In the genomic region with DNA sequence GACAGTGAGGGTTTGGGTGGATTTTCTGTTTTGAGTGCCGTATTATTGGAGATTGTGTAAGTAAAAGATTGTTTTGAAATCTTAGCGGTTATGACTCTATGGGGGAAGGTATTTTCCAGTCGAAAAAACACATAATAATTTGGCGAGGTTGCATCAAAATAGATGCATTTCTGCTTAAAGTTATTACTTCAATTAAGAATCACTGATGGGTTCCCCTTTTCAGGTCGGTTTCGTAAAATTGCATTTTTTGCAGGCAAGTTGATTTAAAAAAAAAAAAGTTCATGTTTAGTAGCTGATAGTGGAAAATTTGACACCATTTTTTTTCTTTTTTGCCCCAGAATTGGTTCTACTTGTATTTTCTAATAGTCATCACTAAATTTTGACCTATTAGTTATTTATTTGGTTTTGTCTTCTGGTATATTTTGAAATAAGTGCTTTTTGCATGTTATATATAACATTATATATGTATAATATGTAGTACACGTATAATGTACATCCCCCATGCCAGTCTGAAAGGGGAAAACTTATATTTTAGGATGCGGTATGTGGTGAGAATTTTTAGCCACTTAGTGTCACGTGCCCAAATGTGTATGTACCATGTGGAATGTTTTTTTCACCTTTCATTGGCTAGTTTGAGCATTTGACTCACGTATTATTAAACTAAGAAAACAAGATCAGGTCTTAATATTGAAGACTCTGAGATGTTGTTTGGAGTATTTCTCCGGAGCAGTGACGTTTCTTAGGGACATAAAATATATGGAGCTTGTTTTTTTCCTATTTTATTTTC, we compare ENCODE assay signal across 8 mouse cellular contexts. TPM values are rescaled to one million over a fixed set of nuclear protein-coding genes. Genes with fewer than 3 reads are reported as not detected.
DNase-seq lines count a peak whose midpoint lies in the region; ATAC-seq and TF ChIP-seq lines count a peak whose summit lies in the region.

No protein-coding gene starts in this region.

- DNase-seq in lung, embryonic 14.5 days, result peak; percentile 30
- no peak for DNase-seq in lung, postnatal 14 days
- DNase-seq in urinary bladder, adult 2 months (ENCODE audit: low spot score), result no peak
- DNase-seq in left cerebral cortex, postnatal 36 days (ENCODE audit: low spot score in 2 of 2), result no peak

- peak overlapping the region; percentile 96 for H3K4me3 ChIP-seq in lung, embryonic 14.5 days (ENCODE audit: low read depth, low read length)
- peak overlapping the region; percentile 92 for H3K4me3 ChIP-seq in embryonic facial prominence, embryonic 12.5 days
- H3K4me3 ChIP-seq in intestine, embryonic 15.5 days (replicated peaks), result peak overlapping the region; percentile 87
- H3K4me3 ChIP-seq in neural tube, embryonic 14.5 days (ENCODE audit: low read depth, low read length), result peak overlapping the region; percentile 90

- H3K27me3 ChIP-seq in lung, embryonic 14.5 days (ENCODE audit: insufficient read depth, low read length), result no peaks in the 10 kb centered on the region
- no peaks in the 10 kb centered on the region for H3K27me3 ChIP-seq in embryonic facial prominence, embryonic 12.5 days
- H3K27me3 ChIP-seq in intestine, embryonic 15.5 days (replicated peaks), result no peaks in the 10 kb centered on the region
- no peaks in the 10 kb centered on the region for H3K27me3 ChIP-seq in neural tube, embryonic 14.5 days (ENCODE audit: control insufficient read depth, insufficient read depth, low read length)

- H3K4me1 ChIP-seq in lung, embryonic 14.5 days (ENCODE audit: insufficient read depth), result peaks cover 6% of the 10 kb centered on the region
- H3K4me1 ChIP-seq in embryonic facial prominence, embryonic 12.5 days, result peaks cover 29% of the 10 kb centered on the region
- H3K4me1 ChIP-seq in intestine, embryonic 15.5 days (replicated peaks), result peaks cover 20% of the 10 kb centered on the region
- peaks cover 28% of the 10 kb centered on the region for H3K4me1 ChIP-seq in neural tube, embryonic 14.5 days (ENCODE audit: control insufficient read depth, insufficient read depth, low read length)

- intact Hi-C loops in left cerebral cortex, postnatal 36 days (cut with DNase I), result loop anchor here (5.0 kb wide), 1 partner anchor 210 kb away; a partner anchor contains a TSS

- TF ChIP-seq CTCF in lung, embryonic 14.5 days (IDR thresholded peaks at IDR 0.05; ENCODE audit: low read depth), result no peak

- H3K4me2 ChIP-seq in lung, embryonic 14.5 days, result peak overlapping the region; percentile 94
- H3K4me2 ChIP-seq in embryonic facial prominence, embryonic 12.5 days (replicated peaks), result peak overlapping the region; percentile 89
- peak overlapping the region; percentile 63 for H3K4me2 ChIP-seq in intestine, embryonic 15.5 days (replicated peaks)
- H3K4me2 ChIP-seq in neural tube, embryonic 14.5 days (ENCODE audit: low read depth, low read length), result peak overlapping the region; percentile 54

- H3K9me3 ChIP-seq in lung, embryonic 14.5 days (ENCODE audit: low read depth, low read length), result no peaks in the 10 kb centered on the region
- no peaks in the 10 kb centered on the region for H3K9me3 ChIP-seq in embryonic facial prominence, embryonic 12.5 days
- no peaks in the 10 kb centered on the region for H3K9me3 ChIP-seq in intestine, embryonic 15.5 days
- H3K9me3 ChIP-seq in neural tube, embryonic 14.5 days (ENCODE audit: control insufficient read depth, low read length), result no peaks in the 10 kb centered on the region

- 6% methylated on average over 12 of the region's 12 CpGs for WGBS in lung, embryonic 14.5 days
- WGBS in embryonic facial prominence, embryonic 12.5 days, result 19% methylated on average over 12 of the region's 12 CpGs
- WGBS in intestine, embryonic 15.5 days, result 10% methylated on average over 12 of the region's 12 CpGs
- WGBS in neural tube, embryonic 14.5 days, result 22% methylated on average over 12 of the region's 12 CpGs

- peak overlapping the region; percentile 100 for H3K27ac ChIP-seq in lung, embryonic 14.5 days (ENCODE audit: low read depth)
- H3K27ac ChIP-seq in embryonic facial prominence, embryonic 12.5 days, result peak overlapping the region; percentile 100
- H3K27ac ChIP-seq in intestine, embryonic 15.5 days, result peak overlapping the region; percentile 100
- peak overlapping the region; percentile 98 for H3K27ac ChIP-seq in neural tube, embryonic 14.5 days (ENCODE audit: low read depth, low read length)

- ATAC-seq in lung, embryonic 14.5 days (ENCODE audit: insufficient read depth), result no peak
- no peak for ATAC-seq in embryonic facial prominence, embryonic 12.5 days (ENCODE audit: insufficient number of reproducible peaks, insufficient read depth, low FRiP score, low TSS enrichment)
- ATAC-seq in intestine, embryonic 15.5 days, result no peak
- ATAC-seq in neural tube, embryonic 14.5 days (ENCODE audit: low read depth), result no peak
- no peak for ATAC-seq in activated CD4-positive, CD25-positive, alpha-beta regulatory T cell, adult 4 months

- H3K9ac ChIP-seq in lung, embryonic 14.5 days, result peak overlapping the region; percentile 98
- H3K9ac ChIP-seq in embryonic facial prominence, embryonic 12.5 days, result peak overlapping the region; percentile 96
- peak overlapping the region; percentile 98 for H3K9ac ChIP-seq in intestine, embryonic 15.5 days
- H3K9ac ChIP-seq in neural tube, embryonic 14.5 days (replicated peaks; ENCODE audit: low read depth, low read length), result peak overlapping the region; percentile 93

- peaks cover 19% of the 10 kb centered on the region for H3K36me3 ChIP-seq in lung, embryonic 14.5 days (ENCODE audit: insufficient read depth)
- H3K36me3 ChIP-seq in embryonic facial prominence, embryonic 12.5 days, result peaks cover 13% of the 10 kb centered on the region
- peaks cover 8% of the 10 kb centered on the region; the same call in 1 of the 2 replicates for H3K36me3 ChIP-seq in intestine, embryonic 15.5 days
- H3K36me3 ChIP-seq in neural tube, embryonic 14.5 days (ENCODE audit: control insufficient read depth, insufficient read depth, low read length), result peaks cover 14% of the 10 kb centered on the region

RNA-seq across cellular contexts. Expression of a gene that starts 1.3 kb away (rescaled TPM):
- 20.1 and 24.9 TPM in 2 replicates for polyA plus RNA-seq in lung, embryonic 14.5 days (2014; fragmentation: Nextera tagmentation; extraction: Ambion mirVana)
- polyA plus RNA-seq in embryonic facial prominence, embryonic 12.5 days (2016; fragmentation: Nextera tagmentation; extraction: Ambion mirVana), result 28.1 and 28.7 TPM in 2 replicates
- 34.1 and 37.1 TPM in 2 replicates for polyA plus RNA-seq in intestine, embryonic 15.5 days (2015; fragmentation: Nextera tagmentation; extraction: Ambion mirVana)
- 55.2 and 60.8 TPM in 2 replicates for polyA plus RNA-seq in neural tube, embryonic 14.5 days (2014; fragmentation: Nextera tagmentation; extraction: Ambion mirVana)
- polyA plus RNA-seq in urinary bladder, adult 2 months (2012; rRNA removed), result 80.0 and 107 TPM in 2 replicates
- 10 to 100 TPM; 29.2 to 41.4 TPM for total RNA-seq in left cerebral cortex, postnatal 36 days (2021)
- polyA plus RNA-seq in activated CD4-positive, CD25-positive, alpha-beta regulatory T cell, adult 4 months (2017; shearing (Covaris generic)), result 10 to 100 TPM in 1 of 2 experiments, 1 to 10 TPM in 1; 9.7 to 13.5 TPM

RNA-seq across cellular contexts. Expression of a gene that starts 1.3 kb away (rescaled TPM):
- 321 and 332 TPM in 2 replicates for polyA plus RNA-seq in lung, embryonic 14.5 days (2014; fragmentation: Nextera tagmentation; extraction: Ambion mirVana)
- 380 and 391 TPM in 2 replicates for polyA plus RNA-seq in embryonic facial prominence, embryonic 12.5 days (2016; fragmentation: Nextera tagmentation; extraction: Ambion mirVana)
- polyA plus RNA-seq in intestine, embryonic 15.5 days (2015; fragmentation: Nextera tagmentation; extraction: Ambion mirVana), result 422 and 453 TPM in 2 replicates
- polyA plus RNA-seq in neural tube, embryonic 14.5 days (2014; fragmentation: Nextera tagmentation; extraction: Ambion mirVana), result 151 and 173 TPM in 2 replicates
- 304 and 339 TPM in 2 replicates for polyA plus RNA-seq in urinary bladder, adult 2 months (2012; rRNA removed)
- total RNA-seq in left cerebral cortex, postnatal 36 days (2021), result 100 to 1,000 TPM; 160 to 176 TPM
- polyA plus RNA-seq in activated CD4-positive, CD25-positive, alpha-beta regulatory T cell, adult 4 months (2017; shearing (Covaris generic)), result 100 to 1,000 TPM; 294 to 378 TPM

RNA-seq across cellular contexts. Expression of a gene that starts 10.6 kb away (rescaled TPM):
- polyA plus RNA-seq in lung, embryonic 14.5 days (2014; fragmentation: Nextera tagmentation; extraction: Ambion mirVana), result 20.9 and 21.3 TPM in 2 replicates
- 17.4 and 17.5 TPM in 2 replicates for polyA plus RNA-seq in embryonic facial prominence, embryonic 12.5 days (2016; fragmentation: Nextera tagmentation; extraction: Ambion mirVana)
- 20.9 and 23.2 TPM in 2 replicates for polyA plus RNA-seq in intestine, embryonic 15.5 days (2015; fragmentation: Nextera tagmentation; extraction: Ambion mirVana)
- polyA plus RNA-seq in neural tube, embryonic 14.5 days (2014; fragmentation: Nextera tagmentation; extraction: Ambion mirVana), result 24.7 and 27.9 TPM in 2 replicates
- 34.0 and 35.5 TPM in 2 replicates for polyA plus RNA-seq in urinary bladder, adult 2 months (2012; rRNA removed)
- 10 to 100 TPM; 29.5 to 34.0 TPM for total RNA-seq in left cerebral cortex, postnatal 36 days (2021)
- polyA plus RNA-seq in activated CD4-positive, CD25-positive, alpha-beta regulatory T cell, adult 4 months (2017; shearing (Covaris generic)), result under 1 TPM; 0.29 to 0.58 TPM

RNA-seq across cellular contexts. Expression of a gene that starts 17.0 kb away (rescaled TPM):
- polyA plus RNA-seq in lung, embryonic 14.5 days (2014; fragmentation: Nextera tagmentation; extraction: Ambion mirVana), result 33.1 and 34.3 TPM in 2 replicates
- polyA plus RNA-seq in embryonic facial prominence, embryonic 12.5 days (2016; fragmentation: Nextera tagmentation; extraction: Ambion mirVana), result 53.0 and 54.9 TPM in 2 replicates
- polyA plus RNA-seq in intestine, embryonic 15.5 days (2015; fragmentation: Nextera tagmentation; extraction: Ambion mirVana), result 28.9 and 29.5 TPM in 2 replicates
- 130 and 165 TPM in 2 replicates for polyA plus RNA-seq in neural tube, embryonic 14.5 days (2014; fragmentation: Nextera tagmentation; extraction: Ambion mirVana)
- polyA plus RNA-seq in urinary bladder, adult 2 months (2012; rRNA removed), result 32.8 and 39.3 TPM in 2 replicates
- 100 to 1,000 TPM; 116 to 131 TPM for total RNA-seq in left cerebral cortex, postnatal 36 days (2021)
- 1 to 10 TPM; 2.8 to 3.0 TPM for polyA plus RNA-seq in activated CD4-positive, CD25-positive, alpha-beta regulatory T cell, adult 4 months (2017; shearing (Covaris generic))

RNA-seq across cellular contexts. Expression of a gene that starts 31.5 kb away (rescaled TPM):
- polyA plus RNA-seq in lung, embryonic 14.5 days (2014; fragmentation: Nextera tagmentation; extraction: Ambion mirVana), result 617 and 664 TPM in 2 replicates
- 798 and 814 TPM in 2 replicates for polyA plus RNA-seq in embryonic facial prominence, embryonic 12.5 days (2016; fragmentation: Nextera tagmentation; extraction: Ambion mirVana)
- 1,041 and 1,081 TPM in 2 replicates for polyA plus RNA-seq in intestine, embryonic 15.5 days (2015; fragmentation: Nextera tagmentation; extraction: Ambion mirVana)
- 463 and 504 TPM in 2 replicates for polyA plus RNA-seq in neural tube, embryonic 14.5 days (2014; fragmentation: Nextera tagmentation; extraction: Ambion mirVana)
- 703 and 735 TPM in 2 replicates for polyA plus RNA-seq in urinary bladder, adult 2 months (2012; rRNA removed)
- total RNA-seq in left cerebral cortex, postnatal 36 days (2021), result 100 to 1,000 TPM; 105 to 110 TPM
- polyA plus RNA-seq in activated CD4-positive, CD25-positive, alpha-beta regulatory T cell, adult 4 months (2017; shearing (Covaris generic)), result 100 to 1,000 TPM; 573 to 811 TPM

Comparison
In these comparisons a context has a peak if more than half of its experiments do, and no peak if none do; other contexts are left out.
1. RNA of a gene that starts 10.6 kb away (polyA plus RNA-seq): 34.0 to 35.5 TPM in urinary bladder, adult 2 months, 24.7 to 27.9 TPM in neural tube, embryonic 14.5 days, 20.9 to 23.2 TPM in intestine, embryonic 15.5 days, 20.9 to 21.3 TPM in lung, embryonic 14.5 days and 17.4 to 17.5 TPM in embryonic facial prominence, embryonic 12.5 days; 0.29 to 0.58 TPM in activated CD4-positive, CD25-positive, alpha-beta regulatory T cell, adult 4 months; every median in the first group is over 10 times any median in the second.
2. Peak in every context shown above with its lines, with median percentiles within 50 percentile points of each other: H3K27ac ChIP-seq, H3K4me2 ChIP-seq, H3K4me3 ChIP-seq and H3K9ac ChIP-seq.